Mouse (Mus musculus) thymus, postnatal 4 days (tissue): ENCODE data around the gene Tmem140.

Source experiments
- DNase-seq: peaks from one replicate; pipeline ENCODE4 v3.0.0; 2021

The Tmem140 gene

DNA sequence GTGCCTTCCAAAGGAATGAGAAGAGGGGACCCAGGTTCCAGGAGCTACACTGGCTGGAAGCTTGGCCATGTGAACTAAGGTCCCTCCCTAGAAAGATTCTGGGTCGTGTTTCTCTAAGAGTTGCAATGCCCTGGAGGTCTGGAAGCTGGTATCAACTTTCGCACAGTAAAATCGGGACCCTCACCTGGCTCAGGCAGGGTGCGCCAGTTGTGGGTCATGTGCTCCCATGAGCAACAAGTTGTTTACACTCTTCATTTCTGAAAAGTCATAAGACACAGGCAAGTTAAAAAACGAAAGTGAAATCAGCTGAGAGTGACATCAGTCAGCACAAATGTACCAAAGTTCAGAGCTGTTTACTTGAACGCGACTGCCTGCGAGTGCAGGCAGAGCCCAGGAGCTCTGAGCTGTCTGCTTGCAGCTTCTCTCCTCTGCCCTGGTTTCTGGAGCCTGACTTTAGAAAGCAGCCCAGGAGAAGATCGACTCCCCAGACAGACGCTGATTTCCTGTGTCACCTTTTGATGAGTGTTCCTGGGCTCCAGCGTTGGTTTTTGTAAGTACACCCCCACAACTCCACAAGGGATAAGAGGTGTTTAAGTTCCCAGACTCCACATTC lies at the start of gene Tmem140:
TSS of gene Tmem140 (plus strand) at position 356 of the 613 bp plus-strand sequence.
- DNase-seq, result peak; percentile 65

DNA sequence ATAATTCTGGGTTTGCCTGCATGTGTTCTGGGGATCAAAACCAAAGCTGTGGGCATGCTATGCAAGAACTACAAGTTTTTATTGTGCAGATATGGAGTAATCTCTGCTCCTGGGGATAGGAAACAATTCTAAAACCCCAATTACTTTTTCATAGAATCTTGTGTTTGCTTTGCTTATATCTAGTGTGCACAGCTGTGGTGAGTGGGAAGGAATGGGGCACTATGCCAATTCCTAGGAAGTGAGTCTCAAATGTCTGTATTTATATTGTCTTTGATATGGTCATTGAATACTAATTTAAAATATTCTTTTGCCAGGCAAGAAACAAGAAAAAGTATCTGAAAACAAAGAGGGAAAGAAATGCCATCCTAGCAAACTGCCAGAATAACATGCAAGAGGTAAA lies 38.5 kb upstream of the Tmem140 start:
- no peak for DNase-seq

DNA sequence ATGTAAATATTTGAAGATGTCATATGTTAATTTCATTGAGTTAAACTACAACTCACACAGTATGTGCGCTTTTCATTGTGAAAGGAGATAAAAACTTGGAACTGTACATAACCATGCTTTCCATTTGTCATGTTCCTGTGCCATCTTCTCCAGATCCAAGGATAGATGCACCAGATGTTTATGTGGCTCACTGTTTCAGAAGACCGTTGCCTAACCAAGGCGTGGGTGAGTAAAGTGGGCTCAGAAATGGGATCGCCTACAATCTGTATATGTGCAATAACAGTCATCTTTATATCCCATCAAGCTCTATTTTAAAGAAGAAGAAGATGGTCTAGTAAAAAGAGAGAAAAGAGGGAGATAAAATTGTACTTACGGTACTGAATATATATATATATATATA lies 30.6 kb upstream of the Tmem140 start:
- no peak for DNase-seq

DNA sequence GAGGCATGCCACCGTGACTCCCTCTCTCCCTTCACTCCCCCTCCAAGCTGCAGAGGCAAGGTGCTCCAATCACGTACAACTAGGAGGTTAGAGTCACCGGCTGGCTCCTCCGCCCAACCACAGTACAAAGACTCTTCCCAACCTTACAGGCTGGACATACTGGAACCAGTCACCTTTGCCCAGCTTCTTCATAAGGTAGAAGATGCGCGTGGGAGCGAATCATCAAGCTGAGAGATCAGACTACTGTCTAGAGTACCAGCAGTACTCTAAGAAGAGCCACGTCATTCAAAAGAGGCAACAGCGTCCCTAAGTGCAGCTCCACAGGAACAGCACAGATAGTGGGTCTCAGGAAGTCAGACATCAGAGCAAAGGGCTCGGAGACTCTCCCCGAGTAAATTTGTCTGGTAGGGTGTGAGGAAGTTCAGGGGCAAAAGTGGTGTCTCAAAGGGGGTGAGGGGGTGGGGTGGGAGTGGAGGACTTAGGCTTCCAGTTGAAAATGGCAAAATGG lies 1.3 kb upstream of the Tmem140 start:
- DNase-seq, result peak; percentile 34

DNA sequence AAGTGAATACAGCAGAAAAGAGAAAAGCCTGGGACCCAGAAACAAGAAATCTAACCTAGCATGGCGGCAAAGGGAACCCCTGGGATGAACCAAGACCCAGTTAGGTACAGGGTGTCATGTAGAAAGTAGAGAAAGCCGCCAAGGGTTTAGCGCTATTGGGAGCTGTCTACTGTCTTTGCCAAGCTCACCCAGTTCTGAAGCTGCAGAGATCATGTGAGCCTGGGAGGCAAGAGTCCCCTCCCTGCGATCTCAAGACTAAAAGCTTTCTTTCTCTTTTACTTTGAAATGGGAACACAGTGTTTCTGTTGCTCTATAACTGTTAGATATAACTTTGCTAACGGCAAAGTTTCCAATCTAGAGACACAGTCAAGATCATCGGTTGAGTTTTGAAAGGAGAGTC lies 565 bp upstream of the Tmem140 start:
- DNase-seq, result peak; percentile 65

DNA sequence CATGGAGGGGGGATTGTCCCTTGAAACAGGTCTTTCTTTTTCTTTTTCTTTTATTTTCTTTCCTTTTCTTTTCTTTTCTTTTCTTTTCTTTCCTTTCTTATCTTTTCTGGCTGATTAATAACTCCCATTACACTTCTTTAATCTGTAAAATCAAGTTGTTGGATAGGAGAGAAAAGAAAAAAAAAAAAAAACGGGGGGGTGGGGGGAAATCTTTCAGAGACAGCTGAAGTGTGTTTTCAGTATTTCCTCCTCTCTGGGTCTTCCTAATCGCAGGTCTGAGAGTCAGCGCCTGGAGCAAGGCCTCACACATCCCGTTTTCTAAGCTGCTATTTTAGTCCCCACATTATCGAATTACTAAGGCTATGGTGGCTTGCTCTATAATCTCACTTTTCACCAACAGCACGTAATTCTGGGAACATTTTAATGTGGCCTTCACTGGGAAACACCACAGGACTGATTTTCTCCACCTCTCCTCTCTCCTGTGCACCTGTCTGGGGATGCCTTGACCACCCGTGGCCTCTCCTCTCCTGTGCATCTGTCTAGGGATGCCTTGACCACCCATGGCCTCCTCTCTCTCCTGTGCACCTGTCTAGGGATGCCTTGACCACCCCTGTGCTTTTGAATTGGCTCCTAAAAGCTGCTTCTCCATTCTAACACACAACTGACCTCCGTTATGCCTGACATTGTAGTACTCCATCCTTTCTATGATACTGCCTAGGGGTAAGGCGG lies 1.0 kb downstream of the Tmem140 start:
- no peak for DNase-seq

DNA sequence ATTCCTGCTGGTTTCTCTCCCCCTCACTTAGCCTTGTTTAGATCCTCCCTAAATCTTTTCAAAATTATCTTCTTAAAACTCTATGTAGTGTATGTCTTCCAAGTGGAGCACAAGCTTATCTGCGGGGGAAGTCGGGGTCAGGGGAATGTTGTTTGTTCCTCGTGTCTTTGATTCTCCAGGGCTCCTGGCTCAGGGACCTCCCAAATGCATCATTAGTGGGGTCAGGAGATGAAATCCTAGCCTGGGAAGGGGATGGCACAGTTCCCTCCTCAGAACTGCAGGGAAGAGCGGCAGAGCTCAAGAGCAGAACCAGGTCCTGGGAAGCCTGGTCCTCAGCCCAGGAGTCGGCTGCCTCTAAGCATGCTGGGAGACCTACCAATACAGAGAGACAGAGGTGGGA lies 2.3 kb downstream of the Tmem140 start:
- DNase-seq, result no peak

DNA sequence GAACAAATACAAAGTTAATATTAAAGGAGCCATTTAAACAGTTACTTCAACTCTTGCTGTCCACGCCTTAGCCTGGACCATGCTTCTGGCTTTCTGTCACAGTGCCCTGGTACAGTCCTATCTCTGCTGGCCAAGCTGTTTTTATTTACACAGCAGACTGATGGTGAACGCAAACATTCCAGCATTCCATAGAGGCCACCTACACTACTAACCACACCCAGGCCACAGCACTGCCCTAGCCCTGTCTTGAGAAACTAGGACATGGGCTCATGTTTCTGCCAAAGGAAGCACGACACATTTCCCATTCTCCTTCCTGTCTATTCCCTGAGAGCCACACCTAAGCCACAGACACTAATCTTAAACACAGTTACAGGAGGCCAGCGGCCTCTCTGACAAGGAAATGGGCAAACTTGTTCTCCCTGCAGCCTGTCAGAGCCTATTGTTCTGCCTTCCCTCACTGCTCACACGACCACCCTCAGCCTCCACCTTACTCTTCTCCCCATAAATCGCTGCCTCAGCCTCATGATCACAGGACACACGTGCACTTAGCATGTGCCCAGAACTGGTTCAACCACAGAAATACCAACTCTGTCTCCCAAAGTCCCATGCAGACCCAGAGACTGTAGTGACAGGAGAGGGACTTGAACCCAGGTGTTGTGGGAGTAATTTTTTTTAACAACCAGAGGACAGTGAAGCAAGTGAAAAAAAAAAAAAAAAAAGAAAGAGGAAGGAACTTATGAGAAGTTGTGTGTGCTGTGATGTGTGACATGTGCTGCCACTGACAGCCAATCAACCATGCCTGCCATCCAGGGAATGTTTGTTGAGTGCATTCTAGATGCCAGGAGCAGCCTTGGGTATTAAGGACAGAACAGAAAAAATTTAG lies 3.0 kb downstream of the Tmem140 start:
- DNase-seq, result no peak

DNA sequence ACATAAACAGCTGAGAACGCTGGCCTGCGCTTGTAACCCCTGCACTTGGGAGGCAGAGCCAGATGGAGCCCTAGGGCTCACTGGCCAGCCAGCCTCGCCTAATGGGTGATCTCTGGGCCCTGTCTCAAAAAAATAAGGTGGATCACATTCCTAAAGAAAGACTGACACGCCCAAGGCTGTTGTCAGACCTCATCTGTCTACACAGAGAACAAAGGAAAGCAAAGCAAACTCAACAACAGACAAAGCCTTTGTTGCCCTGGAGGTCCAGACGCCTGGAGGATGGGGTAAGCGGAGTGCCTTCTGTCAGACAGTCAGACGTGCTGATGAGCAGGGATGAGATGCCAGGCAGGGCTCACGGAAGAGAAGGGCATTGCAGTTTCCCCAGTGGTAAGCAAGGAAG lies 3.8 kb downstream of the Tmem140 start:
- no peak for DNase-seq

DNA sequence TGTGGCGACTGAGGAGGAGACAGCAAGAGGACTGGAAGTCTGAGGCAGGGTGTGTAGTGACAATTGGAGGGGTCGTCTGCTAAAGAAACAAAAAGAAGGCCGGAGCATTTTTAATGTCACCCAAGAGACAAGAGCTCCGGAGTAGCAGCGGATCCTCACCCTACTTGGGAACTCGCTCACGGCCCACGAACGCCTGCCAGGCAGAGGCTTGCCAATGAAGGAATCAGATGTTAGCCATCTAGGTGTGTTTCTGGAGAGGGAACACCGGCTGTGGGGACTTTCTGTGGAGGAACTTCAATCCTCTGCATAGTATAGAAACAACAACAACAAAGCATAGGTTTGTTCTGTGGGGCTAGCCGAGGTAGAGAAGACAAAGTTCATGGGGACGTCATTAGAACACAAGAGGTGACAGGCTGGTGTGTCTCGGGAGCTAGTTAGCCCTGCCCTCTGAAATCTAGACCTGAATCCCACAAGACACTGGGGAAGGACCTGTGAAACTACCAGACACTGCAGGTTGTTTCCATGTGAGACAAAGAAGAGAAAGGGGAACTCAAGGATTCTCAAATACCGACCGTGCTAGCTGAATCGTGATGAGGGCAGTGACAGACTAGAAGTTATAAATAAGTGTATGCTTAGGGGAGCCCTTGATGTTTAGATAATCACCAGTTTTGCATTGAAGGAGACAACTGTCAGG lies 4.5 kb downstream of the Tmem140 start:
- DNase-seq, result no peak

DNA sequence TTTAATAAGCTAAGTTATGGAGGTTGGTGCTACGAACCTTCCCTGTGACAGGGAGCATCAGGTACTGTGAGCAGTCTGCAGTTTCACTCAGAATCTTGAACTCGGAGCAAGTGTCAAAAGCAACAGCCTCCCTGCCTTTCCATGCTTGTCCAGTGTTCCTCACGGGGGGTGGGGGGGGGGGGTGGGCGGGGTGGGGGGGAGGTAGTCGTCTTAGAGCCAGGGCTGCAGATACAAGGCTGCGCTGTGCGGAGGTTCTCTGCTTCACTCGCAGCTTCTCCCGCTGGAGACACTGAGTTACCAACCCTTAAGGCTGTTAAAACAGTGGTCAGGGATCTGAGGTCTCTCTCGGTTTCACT lies 5.0 kb downstream of the Tmem140 start:
- no peak for DNase-seq

DNA sequence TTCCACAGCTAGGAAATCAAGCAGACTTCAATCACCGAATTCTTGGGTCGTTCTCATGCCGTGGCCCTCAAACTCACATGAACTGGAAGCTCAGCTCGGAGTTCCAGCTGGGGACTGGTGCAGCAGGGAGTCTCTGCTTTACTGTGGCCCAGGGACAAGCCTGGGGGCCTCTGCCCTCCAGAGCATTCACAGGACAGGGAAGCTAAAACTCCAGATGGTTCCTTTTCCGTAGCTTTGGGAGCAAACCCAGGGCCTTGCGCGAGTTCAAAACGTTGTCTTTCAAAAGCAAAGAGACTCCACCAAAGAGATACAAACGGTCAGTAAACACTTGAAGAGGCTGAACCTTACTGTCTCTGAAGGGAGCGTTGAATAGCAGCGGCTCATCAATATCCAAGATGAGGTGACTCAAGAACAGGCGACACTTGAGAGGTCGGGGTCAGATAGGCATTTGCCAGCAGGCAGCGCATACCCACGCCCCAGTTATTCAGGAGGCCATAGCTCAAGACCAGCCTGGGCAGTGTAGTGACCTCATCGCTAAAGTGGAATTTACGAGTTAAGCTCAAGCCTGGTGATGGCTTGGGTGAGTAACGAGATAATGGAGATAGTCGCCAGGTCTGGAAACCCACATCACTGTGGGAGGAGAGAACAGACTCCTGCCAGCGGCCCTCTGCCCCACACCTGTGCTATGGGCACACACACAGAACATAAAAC lies 5.7 kb downstream of the Tmem140 start:
- peak; percentile 17 for DNase-seq

DNA sequence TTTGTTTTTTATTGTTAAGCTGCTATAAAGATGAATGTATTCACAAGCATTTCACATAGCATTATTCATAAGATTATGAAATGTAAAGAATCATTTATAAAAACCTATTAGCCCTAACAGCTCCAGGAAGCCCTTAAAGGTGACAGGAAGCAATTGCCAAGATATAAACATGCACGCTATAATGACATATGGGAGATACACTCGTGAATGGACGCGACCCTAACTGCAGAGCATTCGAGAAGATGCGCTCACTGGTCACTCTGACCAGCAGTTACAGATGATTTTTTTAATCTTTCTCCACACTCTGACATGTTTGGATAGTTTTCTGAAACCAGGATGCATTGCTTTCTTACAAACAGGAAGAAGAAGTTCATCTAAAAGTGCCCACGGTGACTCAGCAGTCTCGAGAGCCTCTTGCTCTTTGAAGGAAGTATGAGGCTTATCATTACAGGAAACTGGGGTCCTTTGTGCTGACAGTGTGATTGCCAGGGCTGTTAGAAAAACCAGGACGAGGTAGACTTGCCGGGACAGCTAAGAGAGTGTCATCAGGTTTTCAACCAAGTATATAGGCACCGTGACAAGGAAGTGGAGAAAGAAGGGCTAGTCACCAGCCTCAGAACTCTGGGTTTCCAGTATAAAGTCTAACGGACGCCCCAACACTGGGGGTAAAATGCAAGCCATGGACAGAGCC lies 6.4 kb downstream of the Tmem140 start:
- DNase-seq, result peak; percentile 58

DNA sequence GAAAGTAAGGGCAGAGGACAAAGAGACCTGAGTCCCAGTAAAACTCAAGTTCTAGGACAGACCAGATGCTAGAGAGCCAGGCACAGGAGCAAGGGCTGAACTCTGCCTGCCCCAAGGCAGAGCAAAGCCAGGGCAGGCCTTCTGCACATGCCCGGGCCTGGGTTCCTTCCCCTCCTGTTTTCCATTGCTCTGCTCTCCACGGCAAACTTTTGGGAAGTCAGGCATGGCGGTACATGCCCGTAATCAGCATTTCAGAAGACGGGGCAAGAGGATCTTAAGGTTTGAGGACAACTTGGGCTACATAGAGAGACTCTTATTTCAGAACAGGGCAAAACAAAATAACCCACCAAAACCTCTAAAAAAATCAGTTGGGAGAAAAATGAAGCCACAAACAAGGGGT lies 7.2 kb downstream of the Tmem140 start:
- no peak for DNase-seq

DNA sequence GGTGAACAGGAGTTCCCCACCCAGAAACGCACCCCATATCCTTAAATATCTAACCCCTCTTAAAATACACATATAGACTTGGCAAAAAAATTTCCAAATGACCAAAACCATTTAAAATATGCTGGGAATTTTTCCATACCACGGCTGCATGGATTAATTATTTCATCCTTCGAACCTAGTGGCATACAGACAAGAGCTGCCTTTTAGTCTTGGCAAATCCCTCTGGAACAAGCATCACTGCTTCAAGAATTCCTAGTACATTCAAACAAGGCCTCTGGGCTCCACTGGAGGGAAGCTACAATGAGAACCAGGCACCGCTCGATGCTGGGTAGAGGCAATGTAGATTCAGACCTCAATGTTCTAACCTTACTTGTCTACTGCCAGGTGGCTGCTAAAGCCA lies 7.8 kb downstream of the Tmem140 start:
- DNase-seq, result no peak

DNA sequence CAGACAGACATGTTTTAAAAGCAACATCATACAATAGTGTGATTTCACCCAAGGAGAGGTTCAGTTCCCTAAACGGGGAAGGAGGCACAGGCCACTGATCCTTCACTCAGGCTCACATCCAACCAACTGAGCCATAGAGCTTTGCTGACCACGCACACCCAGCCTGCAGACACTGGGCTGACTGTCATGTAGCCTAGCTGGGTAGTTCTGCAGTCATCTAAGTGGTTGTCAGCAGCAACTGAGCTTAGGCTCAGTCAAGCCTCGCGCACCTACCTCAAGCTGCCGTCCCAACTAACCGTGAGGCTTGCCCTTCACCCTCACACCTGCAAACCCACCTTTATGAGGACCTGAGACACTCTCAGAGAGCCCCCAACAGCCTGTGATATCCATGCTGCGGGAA lies 9.0 kb downstream of the Tmem140 start:
- no peak for DNase-seq

DNA sequence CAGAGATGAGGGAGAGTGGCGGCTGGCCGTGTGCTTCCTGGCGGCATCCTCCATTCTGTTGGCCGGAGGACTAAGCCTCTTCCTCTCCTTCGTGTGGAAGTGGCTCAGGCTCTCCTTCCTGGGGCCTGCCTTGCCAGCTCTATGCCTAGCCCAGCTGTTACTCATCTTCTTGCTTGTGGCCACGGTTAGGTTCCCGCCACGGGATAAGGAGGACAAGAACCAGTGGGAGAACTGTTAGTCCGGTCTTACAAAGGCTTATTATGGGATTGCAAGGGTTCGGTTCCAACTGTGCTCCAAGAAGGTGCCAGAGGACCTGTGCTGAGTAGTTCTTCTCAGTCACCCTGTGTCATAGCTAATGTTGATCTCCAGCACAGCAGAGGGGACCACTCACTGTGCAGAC lies 9.9 kb downstream of the Tmem140 start:
- DNase-seq, result no peak

DNA sequence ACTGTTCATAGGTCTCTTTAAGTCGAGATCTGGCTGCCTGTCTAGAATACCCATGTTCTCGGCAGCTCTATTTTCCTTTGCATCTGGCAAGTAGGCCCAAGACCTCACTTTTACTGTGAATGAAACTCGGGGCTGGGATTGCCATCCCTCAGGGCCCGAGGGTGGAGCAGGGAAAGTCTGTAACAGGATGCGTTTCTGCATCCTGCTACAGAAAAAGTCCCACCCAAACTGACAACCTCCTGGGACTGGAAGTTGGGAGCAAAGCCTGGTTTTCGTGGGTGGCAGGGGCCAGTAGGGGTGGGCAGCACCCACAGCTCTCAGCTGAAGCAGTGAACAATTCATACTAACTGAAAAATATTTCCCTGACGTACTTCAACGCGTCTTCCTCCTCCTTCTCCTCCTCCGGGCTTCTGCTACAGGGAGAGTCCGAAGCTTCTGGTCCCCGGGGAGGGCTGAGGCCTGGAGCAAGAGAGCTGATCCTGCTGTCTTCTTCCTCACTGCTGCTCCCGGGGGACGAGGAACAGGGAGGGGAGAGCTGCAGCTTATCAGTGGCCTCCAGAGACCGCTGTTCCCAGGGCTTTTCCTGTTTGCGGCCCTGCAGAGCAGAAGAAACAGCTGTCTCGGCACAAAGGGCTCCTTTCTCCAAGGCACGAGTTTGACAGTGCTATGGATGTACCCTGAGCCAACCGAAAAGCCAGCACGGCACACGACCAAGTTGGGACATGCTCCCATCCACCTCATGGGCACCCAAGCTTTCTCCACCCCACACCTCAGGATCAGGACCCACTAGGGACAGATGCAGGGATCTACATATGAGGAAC lies 11.4 kb downstream of the Tmem140 start:
- peak; percentile 39 for DNase-seq

DNA sequence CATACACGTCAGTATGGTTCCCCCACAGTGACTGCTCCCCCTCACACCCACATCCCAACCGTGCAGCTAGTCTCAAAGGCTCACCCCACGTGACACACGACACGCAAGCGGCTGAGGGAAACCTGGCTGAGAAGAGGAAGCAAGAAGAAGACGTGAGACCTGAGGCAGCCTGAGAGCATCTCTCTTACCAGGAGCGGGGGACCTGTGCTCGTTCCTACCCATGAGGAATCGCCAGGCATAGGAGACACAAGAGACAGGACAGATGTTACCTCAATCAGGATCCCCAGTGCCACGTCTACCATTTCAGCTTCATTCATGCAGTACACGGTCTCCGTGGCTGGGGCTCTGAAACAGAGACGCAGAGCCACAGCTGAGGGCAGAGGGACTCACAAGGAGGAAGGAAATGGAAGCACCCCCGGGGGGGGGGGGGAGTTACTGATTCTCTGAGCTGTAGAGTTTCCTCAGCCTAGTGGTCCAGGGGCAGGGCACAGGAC lies 12.4 kb downstream of the Tmem140 start:
- peak; percentile 81 for DNase-seq

DNA sequence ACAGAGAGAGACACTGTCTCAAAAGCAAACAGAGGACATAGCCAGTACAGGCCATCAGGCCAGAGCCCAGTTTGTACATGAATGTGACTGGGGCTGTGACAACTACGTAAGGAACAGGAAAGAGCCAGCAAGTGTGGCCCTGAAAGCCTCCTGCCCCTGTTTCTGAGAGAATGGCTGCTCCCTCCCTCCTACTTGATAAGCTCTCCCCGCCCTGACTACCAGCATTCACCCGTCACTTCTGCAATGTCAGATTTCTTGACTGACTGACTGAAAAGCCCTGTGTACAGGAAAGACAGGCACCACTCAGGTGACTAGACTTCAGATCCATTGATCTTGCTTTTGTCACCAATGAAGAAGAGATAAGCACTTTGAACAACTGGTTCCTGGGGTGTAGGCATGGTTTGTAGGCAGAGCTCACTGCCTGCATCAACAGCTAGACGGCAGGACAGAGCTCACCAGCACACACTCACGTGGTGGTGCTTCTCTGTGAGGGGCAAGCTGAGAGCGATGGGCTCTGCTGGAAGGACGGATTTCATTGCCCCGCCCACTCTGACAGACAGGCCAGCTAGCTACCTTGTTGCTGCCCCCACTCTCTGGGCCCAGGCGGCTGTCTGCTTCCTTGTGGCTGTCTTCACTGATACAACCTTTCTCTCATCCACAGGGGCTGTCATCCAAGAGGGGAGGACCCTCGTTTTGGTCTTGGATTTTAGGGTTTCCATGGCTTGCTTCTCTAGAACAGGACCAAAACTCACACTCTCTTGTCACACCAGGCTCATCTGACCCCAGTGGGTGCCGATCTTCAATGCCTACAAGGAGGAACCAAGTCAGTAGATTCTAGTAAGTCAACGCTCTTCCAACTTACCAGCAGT lies 13.3 kb downstream of the Tmem140 start:
- peak; percentile 62 for DNase-seq
